Mouse (Mus musculus) lung, postnatal 0 days (tissue): ENCODE data around the gene Dyrk3. TPM values are rescaled to one million over a fixed set of nuclear protein-coding genes. Genes with fewer than 3 reads are reported as not detected.

Source experiments
- ATAC-seq: fragments of 200-750 bp; cut with Nextera tagmentation; 2 replicates; pipeline ENCODE4 v1.8.0; 2017; ENCODE audit warnings: moderate library complexity
- DNase-seq: peaks from one replicate; pipeline ENCODE4 v3.0.0-alpha.2; 2016; ENCODE audit warnings: low spot score
- H3K27ac ChIP-seq: fragments of 300-500 bp; sonication (generic); 2 replicates; pipeline ENCODE4 v1.5.1; 2014; ENCODE audit warnings: antibody characterized with exemption, mild to moderate bottlenecking, low read length, mixed read lengths
- H3K27me3 ChIP-seq: fragments of 300-500 bp; sonication (generic); replicated peaks from 2 replicates; pipeline ENCODE4 v1.6.1; 2014; ENCODE audit warnings: low read length, mixed read lengths; ENCODE audit not compliant: insufficient read depth
- H3K36me3 ChIP-seq: fragments of 300-500 bp; sonication (generic); 2 replicates; pipeline ENCODE4 v1.6.1; 2014; ENCODE audit warnings: low read length, mixed read lengths; ENCODE audit not compliant: insufficient read depth
- H3K4me1 ChIP-seq: fragments of 300-500 bp; sonication (generic); 2 replicates; pipeline ENCODE4 v1.6.1; 2014; ENCODE audit warnings: antibody characterized with exemption, low read depth, low read length, mixed read lengths; ENCODE audit not compliant: insufficient read depth
- H3K4me2 ChIP-seq: fragments of 300-500 bp; sonication (generic); replicated peaks from 2 replicates; pipeline ENCODE4 v1.6.1; 2014; ENCODE audit warnings: low read depth, mild to moderate bottlenecking, low read length, moderate library complexity, mixed read lengths
- H3K4me3 ChIP-seq: fragments of 300-500 bp; sonication (generic); 2 replicates; pipeline ENCODE4 v1.5.1; 2014; ENCODE audit warnings: low read depth, low read length
- H3K9ac ChIP-seq: fragments of 300-500 bp; sonication (generic); replicated peaks from 2 replicates; pipeline ENCODE4 v1.6.1; 2014; ENCODE audit warnings: low read depth, mild to moderate bottlenecking
- H3K9me3 ChIP-seq: fragments of 300-500 bp; sonication (generic); 2 replicates; pipeline ENCODE4 v1.6.1; 2016; ENCODE audit warnings: low read length, mixed read lengths
- CTCF ChIP-seq: IDR thresholded peaks from 2 replicates; pipeline ENCODE4 v1.5.1; 2016; ENCODE audit warnings: antibody characterized with exemption, mild to moderate bottlenecking
- EP300 ChIP-seq: IDR thresholded peaks from 2 replicates; pipeline ENCODE4 v1.6.1; 2016; ENCODE audit warnings: antibody characterized with exemption, mild to moderate bottlenecking, control low read depth
- WGBS: fragments of 180-500 bp; shearing (Covaris S2); extraction: QIAGEN DNeasy Blood & Tissue Kit; methylation state at CpG from one replicate; pipeline ENCODE4 v1.1.7; 2014; 5-methylcytosine and 5-hydroxymethylcytosine counted together
- polyA plus RNA-seq: library from polyadenylated mRNA; unstranded; fragments of >200 nt; fragmentation: Nextera tagmentation; extraction: Ambion mirVana; gene quantifications from 2 replicates; pipeline ENCODE4 v1.2.1, GENCODE M21; 2015

The Dyrk3 gene
- polyA plus RNA-seq, 1 experiment from 2014 or later, result 3.4 TPM

- no peaks in the 10 kb centered on the region for H3K27me3 ChIP-seq
- peak; percentile 62 for ATAC-seq
- H3K9me3 ChIP-seq, result no peaks in the 10 kb centered on the region
- no peak overlapping the region for H3K4me2 ChIP-seq
- H3K27ac ChIP-seq, result 0 out of 2 replicates have a peak overlapping the region, but pooled peaks have one; percentile 6
- no peaks in the 10 kb centered on the region for H3K4me1 ChIP-seq
- TF ChIP-seq CTCF (no peak), EP300 (no peak)
- no peaks in the 10 kb centered on the region for H3K36me3 ChIP-seq
- no peak overlapping the region for H3K4me3 ChIP-seq
- 66% methylated on average over 9 of the region's 9 CpGs for WGBS
- H3K9ac ChIP-seq, result no peak overlapping the region
- peak; percentile 88 for DNase-seq
Observed at GRCm38 (mm10) chr1:131184253-131184955, 46.3 kb upstream of the Dyrk3 start.

GRCm38 (mm10) chr1:131183201-131183600, 45.1 kb upstream of the Dyrk3 start:
- TF ChIP-seq CTCF, result no peak
- TF ChIP-seq EP300, result no peak
- H3K4me2 ChIP-seq, result no peak overlapping the region
- H3K9me3 ChIP-seq, result no peaks in the 10 kb centered on the region
- H3K27me3 ChIP-seq, result no peaks in the 10 kb centered on the region
- no peak overlapping the region for H3K9ac ChIP-seq
- WGBS, result 72% methylated on average over 7 of the region's 7 CpGs
- no peak overlapping the region for H3K4me3 ChIP-seq
- no peaks in the 10 kb centered on the region for H3K4me1 ChIP-seq
- H3K27ac ChIP-seq, result no peak overlapping the region
- DNase-seq, result no peak
- H3K36me3 ChIP-seq, result no peaks in the 10 kb centered on the region
- no peak for ATAC-seq

DNA sequence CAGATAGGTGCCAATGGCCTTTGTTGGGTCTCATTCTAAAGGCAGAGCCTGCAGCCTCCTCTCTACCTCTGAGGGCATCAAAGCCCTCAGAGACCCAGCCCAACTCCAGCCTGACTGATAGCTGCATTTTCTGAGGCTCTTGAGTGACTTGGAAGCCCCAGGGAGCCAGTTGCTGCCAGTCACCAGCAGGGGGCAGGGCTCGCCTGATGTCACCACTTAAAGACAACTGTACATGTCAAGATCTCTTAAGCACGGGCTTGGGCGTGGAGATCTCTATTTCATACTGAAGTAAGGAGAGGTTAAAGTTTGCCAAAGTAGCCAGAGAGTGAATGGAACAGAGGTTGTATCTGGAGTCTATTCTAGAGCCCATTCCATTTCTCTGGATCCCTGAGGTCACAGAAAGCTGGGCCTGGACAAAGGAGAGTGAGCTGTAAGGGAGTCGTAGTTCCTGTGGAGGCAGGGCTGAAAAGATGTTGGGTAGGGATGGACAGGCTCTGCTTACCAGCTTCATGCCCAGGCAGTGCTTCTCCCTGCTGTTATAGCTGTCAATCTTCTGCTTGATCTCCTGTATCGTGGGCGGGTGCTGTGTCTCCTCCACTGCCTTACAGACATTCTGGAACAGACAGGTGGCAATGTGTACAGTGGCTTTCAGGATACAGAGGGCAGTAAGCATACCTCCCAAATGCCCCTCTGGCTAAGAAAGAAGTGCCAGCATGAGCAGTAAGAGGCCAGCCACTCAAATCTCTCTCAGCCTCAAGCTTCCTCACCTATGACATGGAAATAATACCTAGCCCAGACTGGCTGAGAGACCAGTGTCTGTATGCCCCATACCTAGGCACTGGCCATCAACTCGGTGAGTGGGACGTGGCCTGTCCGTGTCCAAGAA, 43.7 kb upstream of the Dyrk3 start:
- no peak overlapping the region for H3K27ac ChIP-seq
- WGBS, result 56% methylated on average over 9 of the region's 9 CpGs

DNA sequence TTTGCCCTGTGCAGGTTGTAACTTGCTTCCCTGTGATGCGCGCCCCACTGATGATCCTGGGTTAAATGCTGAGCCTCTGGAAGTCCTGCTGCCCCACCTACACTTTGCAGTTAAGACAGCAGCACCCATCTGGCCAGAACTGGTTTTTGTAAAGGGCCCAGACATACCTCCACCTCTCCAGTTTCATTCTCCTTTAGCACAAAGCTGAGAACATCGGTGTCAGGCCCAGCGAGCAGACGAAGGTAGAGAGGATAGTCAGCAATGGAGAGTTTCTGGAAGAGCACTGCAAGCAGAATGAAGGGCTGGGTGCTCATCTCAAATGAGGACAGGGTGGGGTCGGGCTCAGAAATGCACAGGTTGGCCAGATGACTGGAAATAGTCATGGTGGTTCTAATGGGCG, 42.2 kb upstream of the Dyrk3 start:
- TF ChIP-seq EP300 (no peak), CTCF (no peak)
- no peak for ATAC-seq
- 92% methylated on average over 7 of the region's 7 CpGs for WGBS
- peaks cover 20% of the 10 kb centered on the region for H3K36me3 ChIP-seq
- no peaks in the 10 kb centered on the region for H3K4me1 ChIP-seq
- no peaks in the 10 kb centered on the region for H3K9me3 ChIP-seq
- H3K27ac ChIP-seq, result no peak overlapping the region
- DNase-seq, result no peak
- no peak overlapping the region for H3K4me2 ChIP-seq
- no peak overlapping the region for H3K4me3 ChIP-seq
- no peaks in the 10 kb centered on the region for H3K27me3 ChIP-seq
- no peak overlapping the region for H3K9ac ChIP-seq

More for the DNA sequence above, 43.7 kb upstream of the Dyrk3 start:
- H3K9me3 ChIP-seq, result no peaks in the 10 kb centered on the region
- DNase-seq (peak; percentile 87), ATAC-seq (peak; percentile 69)
- peaks cover 8% of the 10 kb centered on the region; the same call in 1 of the 2 replicates for H3K36me3 ChIP-seq
- H3K4me1 ChIP-seq, result no peaks in the 10 kb centered on the region
- H3K27me3 ChIP-seq, result no peaks in the 10 kb centered on the region
- H3K9ac ChIP-seq, result no peak overlapping the region
- H3K4me3 ChIP-seq, result no peak overlapping the region
- TF ChIP-seq CTCF, result peak; percentile 93
- TF ChIP-seq EP300, result no peak
- no peak overlapping the region for H3K4me2 ChIP-seq

- H3K27ac ChIP-seq, result no peak overlapping the region
- ATAC-seq, result no peak
- 83% methylated on average over 5 of the region's 5 CpGs for WGBS
- no peaks in the 10 kb centered on the region for H3K27me3 ChIP-seq
- H3K4me3 ChIP-seq, result no peak overlapping the region
- H3K36me3 ChIP-seq, result peaks cover 20% of the 10 kb centered on the region
- no peaks in the 10 kb centered on the region for H3K9me3 ChIP-seq
- H3K4me1 ChIP-seq, result no peaks in the 10 kb centered on the region
- no peak for DNase-seq
- no peak overlapping the region for H3K9ac ChIP-seq
- TF ChIP-seq EP300 (no peak), CTCF (no peak)
- no peak overlapping the region for H3K4me2 ChIP-seq
Observed at GRCm38 (mm10) chr1:131178083-131178482, 39.9 kb upstream of the Dyrk3 start.

GRCm38 (mm10) chr1:131177249-131177648, 39.1 kb upstream of the Dyrk3 start:
- no peak for TF ChIP-seq EP300
- no peak for TF ChIP-seq CTCF
- H3K9ac ChIP-seq, result no peak overlapping the region
- H3K27me3 ChIP-seq, result no peaks in the 10 kb centered on the region
- H3K36me3 ChIP-seq, result peaks cover 20% of the 10 kb centered on the region
- no peaks in the 10 kb centered on the region for H3K4me1 ChIP-seq
- H3K27ac ChIP-seq, result no peak overlapping the region
- no peak for ATAC-seq
- no peak overlapping the region for H3K4me2 ChIP-seq
- no peak for DNase-seq
- 61% methylated on average over 4 of the region's 4 CpGs for WGBS
- H3K9me3 ChIP-seq, result no peaks in the 10 kb centered on the region
- H3K4me3 ChIP-seq, result no peak overlapping the region
